Mouse (Mus musculus): ENCODE results near the gene Atf7. TPM values are rescaled to one million over a fixed set of nuclear protein-coding genes. Genes with fewer than 3 reads are reported as not detected.

The Atf7 gene
- polyA plus RNA-seq, 1 experiment = 140 TPM

DNA sequence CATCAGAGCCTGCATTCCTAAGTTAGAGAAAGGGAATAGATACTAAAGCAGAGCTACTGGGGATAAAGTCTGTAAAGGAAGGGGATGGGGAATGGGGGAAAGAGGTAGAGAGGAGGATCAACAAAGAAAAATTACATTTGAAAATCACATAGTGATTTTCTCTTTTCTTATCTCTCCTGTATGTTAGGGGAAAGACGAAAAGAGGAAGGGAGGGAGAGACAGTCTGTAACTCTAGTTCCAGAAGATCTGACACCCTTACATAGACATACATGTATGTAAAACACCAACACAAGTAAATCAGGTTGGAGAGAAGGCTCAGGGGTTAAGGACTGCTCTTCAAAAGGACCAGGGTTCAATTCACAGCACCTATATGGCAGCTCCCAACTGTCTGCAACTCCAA is 44.1 kb downstream of the Atf7 start:
- no peak for DNase-seq
- H3K4me1 ChIP-seq (replicated peaks; ENCODE audit: control insufficient read depth, insufficient read depth, low read length) = no peaks in the 10 kb centered on the region

DNA sequence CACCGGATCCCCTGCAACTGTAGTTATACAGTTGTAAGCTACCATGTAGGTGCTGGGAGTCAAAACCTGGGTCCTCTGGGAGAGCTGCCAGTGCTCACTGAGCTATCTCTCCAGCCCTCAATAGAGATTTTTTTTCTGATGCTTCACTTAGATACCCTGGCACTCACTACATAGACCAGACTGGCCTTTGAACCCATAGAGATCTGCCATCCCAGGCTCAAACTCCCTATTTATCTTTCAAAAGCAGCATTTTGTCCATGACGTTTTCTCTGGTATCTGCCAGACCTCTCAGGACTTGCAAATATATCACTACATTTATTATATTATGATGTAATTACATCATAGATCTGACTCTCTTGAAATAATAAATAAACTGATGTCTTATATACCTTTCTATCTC is 46.9 kb downstream of the Atf7 start:
- Histone ChIP-seq H3K27me3 (ENCODE audit: control insufficient read depth, insufficient read depth, low read length) (no peaks in the 10 kb centered on the region), H3K4me3 (ENCODE audit: control insufficient read depth, insufficient read depth, low read length) (no peak overlapping the region), H3K4me1 (replicated peaks; ENCODE audit: control insufficient read depth, insufficient read depth, low read length) (no peaks in the 10 kb centered on the region), H3K27ac (ENCODE audit: control insufficient read depth, insufficient read depth, low read length) (no peak overlapping the region), H3K36me3 (ENCODE audit: control insufficient read depth, insufficient read depth, low read length) (no peaks in the 10 kb centered on the region)
- 99% methylated on average over 2 of the region's 2 CpGs for WGBS
- TF ChIP-seq POLR2A (IDR thresholded peaks at IDR 0.05; ENCODE audit: control insufficient read depth, extremely low read depth, insufficient read depth, low read length, poor library complexity) (no peak), CTCF (IDR thresholded peaks at IDR 0.05; ENCODE audit: borderline replicate concordance, control insufficient read depth, extremely low read depth, insufficient read depth, low read length, poor library complexity) (no peak)
- no peak for DNase-seq

More for the DNA sequence above, 44.1 kb downstream of the Atf7 start:
- H3K27me3 ChIP-seq (ENCODE audit: control insufficient read depth, insufficient read depth, low read length) = no peaks in the 10 kb centered on the region
- no peak overlapping the region for H3K27ac ChIP-seq (ENCODE audit: control insufficient read depth, insufficient read depth, low read length)
- no peaks in the 10 kb centered on the region for H3K36me3 ChIP-seq (ENCODE audit: control insufficient read depth, insufficient read depth, low read length)
- no peak overlapping the region for H3K4me3 ChIP-seq (ENCODE audit: control insufficient read depth, insufficient read depth, low read length)
- TF ChIP-seq POLR2A (IDR thresholded peaks at IDR 0.05; ENCODE audit: control insufficient read depth, extremely low read depth, insufficient read depth, low read length, poor library complexity) (no peak), CTCF (IDR thresholded peaks at IDR 0.05; ENCODE audit: borderline replicate concordance, control insufficient read depth, extremely low read depth, insufficient read depth, low read length, poor library complexity) (no peak)
- WGBS = 75% methylated on average over 1 of the region's 1 CpGs

DNA sequence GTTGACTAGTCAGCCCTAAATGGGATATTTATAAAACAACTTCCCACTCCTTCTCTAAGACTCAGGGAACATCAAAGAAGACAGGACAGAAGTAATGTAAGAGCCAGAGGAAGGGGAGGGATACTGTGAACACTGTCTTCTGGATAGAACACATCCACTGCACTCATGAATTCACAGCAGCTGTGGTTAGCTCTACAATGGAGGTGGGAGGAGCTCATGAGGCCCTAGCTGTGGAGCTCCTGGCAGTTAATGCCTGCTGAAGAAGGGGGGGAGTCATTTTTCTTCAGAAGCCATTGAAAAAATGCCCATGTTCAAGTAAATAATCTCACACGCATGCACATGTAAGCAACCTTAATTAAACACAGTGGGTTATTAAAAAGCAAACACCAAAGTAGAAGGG is 48.3 kb downstream of the Atf7 start:
- TF ChIP-seq CTCF (IDR thresholded peaks at IDR 0.05; ENCODE audit: borderline replicate concordance, control insufficient read depth, extremely low read depth, insufficient read depth, low read length, poor library complexity) = no peak
- no peak for TF ChIP-seq POLR2A (IDR thresholded peaks at IDR 0.05; ENCODE audit: control insufficient read depth, extremely low read depth, insufficient read depth, low read length, poor library complexity)
- no peaks in the 10 kb centered on the region for H3K4me1 ChIP-seq (replicated peaks; ENCODE audit: control insufficient read depth, insufficient read depth, low read length)

DNA sequence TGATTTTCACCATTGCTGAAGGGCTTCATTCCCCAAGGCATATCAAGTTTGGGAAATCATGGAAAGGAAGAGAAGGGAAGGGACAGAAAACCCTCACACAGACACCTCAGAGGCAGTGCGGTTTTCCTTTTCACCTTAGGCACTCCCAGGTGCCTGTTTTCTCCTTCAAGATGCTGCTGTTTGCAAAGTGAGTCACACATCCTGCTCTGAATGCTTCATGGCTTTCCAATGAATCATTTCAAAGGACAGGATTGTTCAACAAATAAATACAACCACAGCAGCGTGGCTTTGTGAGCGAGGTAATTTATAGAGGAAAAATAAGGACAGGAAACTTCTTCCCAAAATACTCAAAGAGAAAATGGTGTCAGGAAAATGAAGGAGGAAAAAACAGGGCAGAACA is 53.2 kb downstream of the Atf7 start:
- Histone ChIP-seq H3K36me3 (ENCODE audit: control insufficient read depth, insufficient read depth, low read length) (no peaks in the 10 kb centered on the region), H3K4me3 (ENCODE audit: control insufficient read depth, insufficient read depth, low read length) (no peak overlapping the region), H3K27me3 (ENCODE audit: control insufficient read depth, insufficient read depth, low read length) (no peaks in the 10 kb centered on the region), H3K4me1 (replicated peaks; ENCODE audit: control insufficient read depth, insufficient read depth, low read length) (no peaks in the 10 kb centered on the region), H3K27ac (ENCODE audit: control insufficient read depth, insufficient read depth, low read length) (no peak overlapping the region)
- TF ChIP-seq CTCF (IDR thresholded peaks at IDR 0.05; ENCODE audit: borderline replicate concordance, control insufficient read depth, extremely low read depth, insufficient read depth, low read length, poor library complexity) = no peak
- no peak for TF ChIP-seq POLR2A (IDR thresholded peaks at IDR 0.05; ENCODE audit: control insufficient read depth, extremely low read depth, insufficient read depth, low read length, poor library complexity)
- 94% methylated on average over 3 of the region's 3 CpGs for WGBS
- DNase-seq = no peak

More for the DNA sequence above, 48.3 kb downstream of the Atf7 start:
- Histone ChIP-seq H3K4me3 (ENCODE audit: control insufficient read depth, insufficient read depth, low read length) (no peak overlapping the region), H3K27ac (ENCODE audit: control insufficient read depth, insufficient read depth, low read length) (no peak overlapping the region), H3K27me3 (ENCODE audit: control insufficient read depth, insufficient read depth, low read length) (no peaks in the 10 kb centered on the region), H3K36me3 (ENCODE audit: control insufficient read depth, insufficient read depth, low read length) (no peaks in the 10 kb centered on the region)
- DNase-seq = no peak
- 96% methylated on average over 1 of the region's 1 CpGs for WGBS

DNA sequence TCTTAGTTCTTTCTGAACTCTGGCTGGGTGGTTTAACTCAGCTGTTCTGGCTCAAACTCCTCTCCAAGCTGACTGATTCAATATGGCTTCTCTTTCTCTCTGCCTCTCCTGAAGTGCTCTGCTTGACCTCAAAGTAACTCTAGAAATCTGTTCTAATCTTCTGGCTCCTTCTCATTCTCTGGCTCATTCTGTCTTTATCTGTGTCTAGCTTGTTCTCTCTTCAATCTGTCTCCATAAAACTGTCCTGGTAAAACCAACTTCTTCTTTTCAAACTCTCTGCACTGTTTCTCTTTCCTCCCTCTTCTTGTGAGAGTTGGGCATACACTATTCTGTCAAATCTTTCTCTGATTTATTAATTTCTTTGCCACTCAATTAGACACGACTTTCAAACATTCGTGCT is 57.4 kb downstream of the Atf7 start:
- TF ChIP-seq POLR2A (IDR thresholded peaks at IDR 0.05; ENCODE audit: control insufficient read depth, extremely low read depth, insufficient read depth, low read length, poor library complexity) (no peak), CTCF (IDR thresholded peaks at IDR 0.05; ENCODE audit: borderline replicate concordance, control insufficient read depth, extremely low read depth, insufficient read depth, low read length, poor library complexity) (no peak)
- WGBS = 57% methylated on average over 2 of the region's 2 CpGs

DNA sequence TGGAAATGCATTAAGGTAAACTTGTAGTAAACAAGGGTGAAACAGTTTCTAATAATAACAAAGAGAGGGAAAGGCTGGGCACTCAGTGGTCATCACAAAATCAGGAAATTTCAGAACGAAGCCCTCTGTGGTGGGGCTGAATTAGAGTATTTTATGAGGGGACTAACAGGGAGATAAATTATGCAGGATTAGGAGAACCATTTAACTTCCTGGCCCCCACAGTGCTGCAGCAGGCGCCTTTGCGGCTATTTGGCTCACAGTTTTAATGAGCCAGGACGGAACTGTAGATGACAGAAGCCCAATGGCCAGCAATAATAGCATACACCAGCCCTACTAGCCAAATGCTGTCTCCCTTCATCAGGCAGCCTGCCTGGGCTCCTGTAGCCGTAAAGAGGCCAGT is 61.6 kb downstream of the Atf7 start:
- H3K4me3 ChIP-seq (ENCODE audit: control insufficient read depth, insufficient read depth, low read length) = no peak overlapping the region
- DNase-seq = no peak
- H3K27me3 ChIP-seq (ENCODE audit: control insufficient read depth, insufficient read depth, low read length) = no peaks in the 10 kb centered on the region
- TF ChIP-seq POLR2A (IDR thresholded peaks at IDR 0.05; ENCODE audit: control insufficient read depth, extremely low read depth, insufficient read depth, low read length, poor library complexity) (no peak), CTCF (IDR thresholded peaks at IDR 0.05; ENCODE audit: borderline replicate concordance, control insufficient read depth, extremely low read depth, insufficient read depth, low read length, poor library complexity) (no peak)
- no peak overlapping the region for H3K27ac ChIP-seq (ENCODE audit: control insufficient read depth, insufficient read depth, low read length)
- WGBS = 98% methylated on average over 5 of the region's 5 CpGs
- peaks cover 11% of the 10 kb centered on the region for H3K36me3 ChIP-seq (ENCODE audit: control insufficient read depth, insufficient read depth, low read length)
- H3K4me1 ChIP-seq (replicated peaks; ENCODE audit: control insufficient read depth, insufficient read depth, low read length) = no peaks in the 10 kb centered on the region

More for the DNA sequence above, 57.4 kb downstream of the Atf7 start:
- no peak overlapping the region for H3K27ac ChIP-seq (ENCODE audit: control insufficient read depth, insufficient read depth, low read length)
- DNase-seq = no peak
- H3K36me3 ChIP-seq (ENCODE audit: control insufficient read depth, insufficient read depth, low read length) = peaks cover 6% of the 10 kb centered on the region
- no peaks in the 10 kb centered on the region for H3K4me1 ChIP-seq (replicated peaks; ENCODE audit: control insufficient read depth, insufficient read depth, low read length)
- no peaks in the 10 kb centered on the region for H3K27me3 ChIP-seq (ENCODE audit: control insufficient read depth, insufficient read depth, low read length)
- no peak overlapping the region for H3K4me3 ChIP-seq (ENCODE audit: control insufficient read depth, insufficient read depth, low read length)

DNA sequence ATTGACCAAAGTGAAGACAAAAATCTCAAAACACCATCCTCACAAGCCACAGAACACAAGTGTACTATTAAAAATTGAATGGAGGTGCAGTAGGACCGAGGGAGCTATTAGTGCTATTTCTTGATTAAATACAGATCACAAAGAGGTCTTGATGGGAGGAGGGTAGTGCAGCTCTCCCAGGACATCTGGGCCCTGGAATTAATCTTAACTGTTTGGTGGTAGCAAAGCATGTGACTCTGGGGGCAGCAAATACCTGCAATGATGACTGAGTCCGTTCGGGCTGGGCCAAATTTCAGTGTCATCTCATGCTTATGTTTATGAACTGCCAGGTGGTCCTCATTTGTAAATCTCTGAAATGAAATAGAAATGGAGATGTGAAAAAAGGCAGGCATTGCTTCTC is 62.2 kb downstream of the Atf7 start:
- H3K27ac ChIP-seq (ENCODE audit: control insufficient read depth, insufficient read depth, low read length) = no peak overlapping the region
- no peaks in the 10 kb centered on the region for H3K27me3 ChIP-seq (ENCODE audit: control insufficient read depth, insufficient read depth, low read length)
- 98% methylated on average over 3 of the region's 3 CpGs for WGBS
- TF ChIP-seq CTCF (IDR thresholded peaks at IDR 0.05; ENCODE audit: borderline replicate concordance, control insufficient read depth, extremely low read depth, insufficient read depth, low read length, poor library complexity) = no peak
- no peak for TF ChIP-seq POLR2A (IDR thresholded peaks at IDR 0.05; ENCODE audit: control insufficient read depth, extremely low read depth, insufficient read depth, low read length, poor library complexity)
- peaks cover 11% of the 10 kb centered on the region for H3K36me3 ChIP-seq (ENCODE audit: control insufficient read depth, insufficient read depth, low read length)
- no peak overlapping the region for H3K4me3 ChIP-seq (ENCODE audit: control insufficient read depth, insufficient read depth, low read length)
- DNase-seq = no peak
- H3K4me1 ChIP-seq (replicated peaks; ENCODE audit: control insufficient read depth, insufficient read depth, low read length) = no peaks in the 10 kb centered on the region
